Mouse (Mus musculus) left cerebral cortex, postnatal 25 days (tissue): ENCODE data around the gene Plcg2. TPM values are rescaled to one million over a fixed set of nuclear protein-coding genes. Genes with fewer than 3 reads are reported as not detected.

Experiments used
- DNase-seq, 2 experiments: peaks; one replicate each; pipeline ENCODE4 v3.0.0; 2022; ENCODE audit warnings: low spot score in 2 of 2, mixed read lengths in 1 of 2
- intact Hi-C: fragments of 180-260 bp; cut with DNase I; formaldehyde crosslinking; loops from one replicate; pipeline ENCODE4 v1.15.1; 2025
- total RNA-seq, 2 experiments: library from RNA; stranded (reverse); gene quantifications; 2 replicates each; pipeline ENCODE4 v1.2.3; 2021

Gene Plcg2
- total RNA-seq, 2 experiments from 2014 or later: 2.2 to 2.9 TPM

DNA sequence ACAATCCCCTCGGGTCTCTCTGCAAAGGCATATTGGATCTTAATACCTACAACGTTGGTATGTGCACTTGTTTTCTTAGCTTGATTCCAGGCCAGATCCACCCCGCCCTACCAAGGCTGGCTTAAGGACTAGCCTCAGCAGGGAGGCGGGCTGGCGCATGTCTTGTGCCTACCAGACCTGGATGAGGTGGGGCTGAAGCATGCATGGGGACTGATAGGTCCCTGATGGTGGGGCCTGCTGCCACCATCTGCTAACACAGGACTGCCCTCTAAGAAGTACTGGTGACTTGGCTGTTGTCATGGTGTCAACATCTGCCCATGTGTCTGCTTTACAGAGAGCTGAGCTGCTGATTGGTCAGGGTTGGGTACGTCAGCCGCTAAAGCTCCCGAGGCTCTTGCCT is 107.1 kb downstream of the Plcg2 start:
- intact Hi-C loops: no loop called here

DNA sequence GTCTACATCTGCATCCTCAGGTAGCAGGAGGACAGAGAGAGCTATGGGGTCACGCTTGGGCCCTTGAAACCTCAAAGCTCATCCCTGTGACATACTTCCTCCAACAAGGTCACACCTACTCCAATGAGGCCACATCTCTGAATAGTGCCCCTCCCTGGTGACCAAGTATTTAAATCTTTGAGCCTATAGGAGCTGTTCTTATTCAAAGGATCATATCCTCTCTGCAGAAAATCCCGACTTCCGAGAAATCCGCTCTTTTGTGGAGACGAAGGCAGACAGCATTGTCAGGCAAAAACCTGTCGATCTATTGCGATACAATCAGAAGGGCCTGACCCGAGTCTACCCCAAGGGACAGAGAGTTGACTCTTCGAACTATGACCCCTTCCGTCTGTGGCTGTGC is 112.4 kb downstream of the Plcg2 start:
- intact Hi-C loops: no loop called here
- no peak for DNase-seq

More for the DNA sequence above, 107.1 kb downstream of the Plcg2 start:
- DNase-seq: no peak

DNA sequence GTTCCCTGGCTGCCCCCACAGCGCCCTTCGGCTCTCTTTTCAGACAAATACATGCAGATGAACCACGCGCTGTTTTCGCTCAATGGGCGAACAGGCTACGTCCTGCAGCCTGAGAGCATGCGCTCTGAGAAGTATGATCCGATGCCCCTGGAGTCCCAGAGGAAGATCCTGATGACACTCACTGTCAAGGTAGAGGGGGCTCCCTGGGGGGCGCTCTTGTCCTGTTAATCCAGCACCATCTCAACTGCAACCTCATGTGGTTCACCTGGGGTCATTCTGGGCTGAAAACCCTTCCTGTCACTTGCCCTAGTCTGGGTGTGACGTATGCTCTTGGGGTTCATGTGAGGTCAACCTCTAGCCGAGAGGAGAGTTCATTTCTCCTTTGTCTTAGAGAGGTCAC is 114.8 kb downstream of the Plcg2 start:
- DNase-seq: no peak
- intact Hi-C loops: no loop called here

DNA sequence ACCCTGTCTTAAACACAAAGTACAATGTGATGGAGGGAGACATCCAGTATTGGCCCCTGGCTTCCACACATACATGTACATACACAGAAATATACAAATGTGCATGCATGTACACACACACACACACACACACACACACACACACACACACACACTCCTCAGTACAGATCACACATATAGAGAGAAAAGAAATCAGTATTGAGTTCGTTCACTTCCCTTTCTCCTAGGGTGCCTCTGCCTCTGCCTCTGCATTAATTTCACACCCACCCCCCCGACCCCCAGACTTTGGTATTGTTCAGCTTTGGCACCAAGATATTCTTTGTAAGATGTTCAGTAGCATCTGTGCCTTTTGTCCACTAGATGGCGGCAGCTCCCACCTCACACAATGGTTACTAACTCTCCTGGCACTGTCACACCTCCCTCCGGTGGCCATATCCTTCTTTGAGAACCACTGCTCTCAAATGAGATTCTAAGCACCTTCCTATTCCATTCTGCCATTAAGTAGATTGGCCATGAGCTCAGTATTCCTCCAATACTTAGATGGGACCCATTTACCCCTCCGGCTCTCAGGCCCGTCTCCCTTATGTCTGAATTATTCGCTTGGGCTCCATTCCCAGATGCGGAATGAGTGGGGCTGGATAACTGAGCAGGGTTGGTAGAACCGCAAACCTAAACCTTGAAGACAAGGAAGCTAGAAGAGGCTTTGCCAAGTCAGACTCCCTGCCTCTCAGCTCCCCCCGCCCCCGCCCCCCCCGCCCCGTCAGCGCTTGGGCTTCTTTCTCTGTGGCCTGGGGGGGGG is 128.1 kb downstream of the Plcg2 start:
- intact Hi-C loops: loop anchor here (10.0 kb wide), 1 partner anchor 239 kb away; no protein-coding TSS in a partner anchor

DNA sequence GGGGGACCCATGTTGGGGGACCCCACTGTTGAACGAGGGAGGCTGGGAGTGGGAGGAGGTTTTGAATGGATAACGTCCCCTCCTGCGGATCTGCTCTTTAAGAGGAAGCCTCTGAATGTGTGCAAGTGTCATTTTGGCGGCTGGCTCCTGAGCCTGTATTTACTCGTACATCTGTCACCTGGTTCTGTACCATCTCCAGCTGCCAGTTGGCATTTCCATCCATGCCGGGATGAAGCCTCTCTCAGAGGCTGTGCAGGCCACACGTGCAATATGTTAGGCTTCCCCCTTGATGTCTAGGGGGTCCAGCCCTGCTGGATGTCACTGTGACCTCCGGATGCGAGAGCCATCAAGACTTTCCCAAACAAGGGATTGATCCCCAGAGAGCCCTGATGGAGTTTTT is 129.0 kb downstream of the Plcg2 start:
- no peak for DNase-seq
- intact Hi-C loops: loop anchor here (10.0 kb wide), 1 partner anchor 238 kb away; no protein-coding TSS in a partner anchor

More for the DNA sequence above, 128.1 kb downstream of the Plcg2 start:
- peak; percentile 45 to 74 for DNase-seq

DNA sequence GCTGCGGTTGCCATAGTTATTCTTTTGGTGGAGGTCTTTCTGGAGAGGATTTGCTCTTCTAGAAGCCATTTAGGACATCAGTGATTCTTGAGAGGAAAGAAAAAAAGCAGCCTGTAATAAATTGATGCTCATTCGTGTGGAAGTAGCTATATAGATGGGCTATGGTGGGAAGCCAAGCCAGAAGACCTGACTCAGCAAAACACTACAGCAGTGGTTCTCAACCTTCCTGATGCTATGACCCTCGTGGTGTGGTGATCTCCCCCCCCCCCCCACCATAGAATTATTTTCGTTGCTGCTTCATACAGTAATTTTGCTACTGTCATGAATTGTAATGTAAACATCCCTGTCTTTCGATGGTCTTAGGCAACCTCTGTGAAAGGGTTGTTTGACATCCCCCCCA is 134.4 kb downstream of the Plcg2 start:
- DNase-seq: no peak
- intact Hi-C loops: loop anchor here (10.0 kb wide), 2 partner anchors 1432 to 1752 kb away; no protein-coding TSS in a partner anchor

DNA sequence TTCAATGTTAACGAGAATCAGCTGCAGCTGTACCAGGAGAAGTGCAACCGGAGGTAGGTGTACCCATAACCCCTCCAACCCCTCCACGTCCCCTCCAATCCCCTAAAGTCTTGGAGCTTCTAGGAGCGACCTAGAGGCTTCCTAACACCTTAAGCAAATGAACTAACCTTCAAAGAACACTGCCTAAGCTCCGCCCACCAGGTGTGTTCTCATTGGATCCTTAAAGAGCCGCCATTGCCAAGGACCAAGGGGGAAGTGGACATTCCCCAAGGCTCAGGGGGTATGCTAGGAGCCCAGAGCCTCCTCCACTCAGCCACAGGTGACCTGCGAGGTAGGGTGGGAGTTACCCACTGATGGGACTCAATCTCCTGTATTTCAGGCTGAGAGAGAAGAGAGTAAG is 136.3 kb downstream of the Plcg2 start:
- DNase-seq: no peak
- intact Hi-C loops: loop anchor here (10.0 kb wide), 2 partner anchors 1430 to 1750 kb away; no protein-coding TSS in a partner anchor

DNA sequence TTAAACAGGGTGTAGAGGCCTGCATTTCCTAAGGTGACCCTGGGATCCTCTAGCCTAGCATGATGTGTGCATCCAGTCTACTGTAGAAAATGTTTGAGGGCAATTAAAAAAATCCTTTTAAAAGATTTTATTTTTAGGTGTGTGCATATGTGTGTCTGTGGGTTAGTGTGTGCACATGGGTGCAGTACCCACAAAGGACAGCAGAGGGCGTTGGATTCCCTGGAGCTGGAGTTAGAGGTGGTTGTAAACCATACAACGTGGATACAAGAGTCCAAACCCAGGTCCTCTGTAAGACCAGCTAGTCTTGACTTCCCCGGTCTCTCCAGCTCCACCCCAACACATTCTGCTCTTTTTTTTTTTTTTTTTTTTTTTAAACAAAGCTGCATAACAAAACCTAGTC is 139.4 kb downstream of the Plcg2 start:
- DNase-seq: no peak
- intact Hi-C loops: loop anchor here (10.0 kb wide), 2 partner anchors 1427 to 1747 kb away; no protein-coding TSS in a partner anchor

DNA sequence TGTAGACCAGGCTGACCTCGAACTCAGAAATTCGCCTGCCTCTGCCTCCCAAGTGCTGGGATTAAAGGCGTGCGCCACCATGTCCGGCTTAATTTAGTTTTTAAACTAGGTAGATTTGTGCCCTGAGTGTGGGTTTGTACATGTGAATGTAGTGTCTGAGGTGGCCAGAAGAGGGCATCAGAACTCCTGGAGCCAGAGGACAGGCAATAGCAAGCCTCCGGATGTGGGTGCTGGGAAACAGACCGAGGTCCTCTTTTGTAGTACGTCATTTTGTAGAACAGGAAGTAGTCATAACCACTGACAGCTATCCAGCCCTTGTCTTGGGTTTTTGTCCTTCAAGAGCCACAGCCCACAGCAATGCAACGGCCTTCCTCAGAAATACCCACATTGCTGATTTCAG is 141.5 kb downstream of the Plcg2 start:
- intact Hi-C loops: loop anchor here (10.0 kb wide), 4 partner anchors 635 to 1745 kb away; no protein-coding TSS in a partner anchor
- no peak for DNase-seq

DNA sequence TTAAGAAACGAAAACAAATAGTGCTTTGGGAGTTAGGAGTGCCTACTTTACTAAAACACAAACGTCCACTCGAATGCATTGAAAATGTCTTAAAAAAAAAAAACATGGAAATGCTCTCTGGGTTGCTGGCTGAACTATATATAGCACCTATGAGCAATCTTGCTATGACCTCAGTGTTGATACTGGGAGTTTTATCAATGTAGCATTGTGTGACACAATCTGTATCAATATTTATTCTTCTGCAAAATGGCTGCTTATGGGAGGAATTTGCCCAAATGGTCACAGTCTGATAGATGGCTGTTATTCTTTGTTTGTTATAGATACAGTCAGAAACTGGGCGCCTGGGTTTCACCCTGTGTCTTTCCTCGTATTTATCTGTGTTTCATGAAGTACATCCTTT is 147.4 kb downstream of the Plcg2 start:
- DNase-seq: no peak
- intact Hi-C loops: loop anchor here (10.0 kb wide), 2 partner anchors 629 to 1209 kb away; no protein-coding TSS in a partner anchor

DNA sequence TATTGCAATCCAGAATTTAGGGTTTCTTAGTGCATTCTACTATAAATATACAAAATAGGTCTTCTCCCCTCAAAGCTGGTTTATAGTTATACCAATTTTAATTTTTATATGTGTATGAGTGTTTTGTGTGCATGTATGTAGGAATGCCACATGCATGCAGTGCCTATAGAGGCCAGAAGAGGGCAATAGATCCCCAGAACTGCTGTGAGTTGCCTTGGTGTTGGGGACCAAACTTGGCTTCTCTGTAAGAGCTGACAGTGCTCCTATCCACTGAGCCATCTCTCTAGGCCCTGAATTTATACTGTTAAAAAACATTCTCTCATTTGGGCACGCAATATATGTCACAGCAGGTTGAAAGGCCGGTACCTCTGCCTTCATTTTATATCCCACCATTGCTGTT is 147.9 kb downstream of the Plcg2 start:
- DNase-seq: peak; percentile 60 to 61
- intact Hi-C loops: loop anchor here (10.0 kb wide), 2 partner anchors 629 to 1209 kb away; no protein-coding TSS in a partner anchor

DNA sequence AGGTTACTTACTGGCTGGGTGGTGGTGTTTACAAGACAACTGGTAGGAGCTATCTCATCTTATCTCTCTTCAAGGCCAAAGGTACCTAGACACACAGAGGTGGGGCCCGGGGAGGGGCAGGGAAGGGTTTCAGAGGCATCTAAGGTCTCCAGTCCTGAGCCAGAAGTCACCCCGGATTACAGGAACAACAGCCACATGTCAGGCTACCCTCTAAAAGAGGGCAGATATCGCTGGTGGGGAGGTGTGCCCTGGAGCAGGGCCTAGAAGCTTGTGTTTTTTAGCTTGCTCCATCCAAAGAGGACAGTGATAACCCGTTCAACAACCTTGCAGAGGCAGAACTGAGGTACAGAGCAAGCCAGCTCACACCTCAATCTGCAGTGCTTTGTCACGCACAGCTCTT is 148.3 kb downstream of the Plcg2 start:
- no peak for DNase-seq
- intact Hi-C loops: loop anchor here (10.0 kb wide), 2 partner anchors 628 to 1208 kb away; no protein-coding TSS in a partner anchor

DNA sequence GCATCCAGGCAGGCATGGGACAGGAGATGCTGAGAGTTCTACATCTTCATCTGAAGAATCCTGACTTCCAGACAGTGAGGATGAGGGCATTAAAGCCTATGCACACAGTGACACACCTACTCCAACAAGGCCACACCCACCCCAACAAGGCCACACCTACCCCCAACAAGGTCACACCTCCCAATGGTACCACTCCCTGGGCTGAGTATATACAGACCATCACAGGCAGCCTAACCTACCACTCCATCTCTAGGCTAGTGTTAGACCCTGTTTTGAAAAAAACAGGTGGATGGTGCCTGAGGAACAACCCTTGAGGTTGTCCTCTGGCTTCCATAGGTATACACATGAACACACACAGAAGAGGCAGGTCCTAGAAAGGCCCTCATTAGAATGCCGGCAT is 154.2 kb downstream of the Plcg2 start:
- intact Hi-C loops: no loop called here
- DNase-seq: no peak

DNA sequence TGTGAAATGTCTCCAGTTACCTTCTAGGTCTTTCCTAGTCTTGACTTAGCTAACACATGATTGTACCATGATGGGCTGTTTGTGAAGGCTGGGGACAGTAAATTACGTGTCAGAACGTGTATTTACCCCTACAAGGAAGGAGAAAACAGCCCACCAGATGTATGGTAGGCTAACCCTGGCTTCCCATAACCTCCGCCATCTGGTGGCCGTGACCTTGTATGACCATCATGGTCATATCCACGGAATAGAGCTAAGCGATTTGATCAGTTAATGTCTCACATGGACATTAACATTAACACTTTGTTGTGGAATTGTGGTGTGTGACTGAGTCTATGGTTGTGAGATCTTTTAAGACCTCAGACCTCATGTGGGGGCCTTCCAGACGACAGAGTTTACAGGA is 160.9 kb downstream of the Plcg2 start:
- intact Hi-C loops: no loop called here
- DNase-seq: no peak

DNA sequence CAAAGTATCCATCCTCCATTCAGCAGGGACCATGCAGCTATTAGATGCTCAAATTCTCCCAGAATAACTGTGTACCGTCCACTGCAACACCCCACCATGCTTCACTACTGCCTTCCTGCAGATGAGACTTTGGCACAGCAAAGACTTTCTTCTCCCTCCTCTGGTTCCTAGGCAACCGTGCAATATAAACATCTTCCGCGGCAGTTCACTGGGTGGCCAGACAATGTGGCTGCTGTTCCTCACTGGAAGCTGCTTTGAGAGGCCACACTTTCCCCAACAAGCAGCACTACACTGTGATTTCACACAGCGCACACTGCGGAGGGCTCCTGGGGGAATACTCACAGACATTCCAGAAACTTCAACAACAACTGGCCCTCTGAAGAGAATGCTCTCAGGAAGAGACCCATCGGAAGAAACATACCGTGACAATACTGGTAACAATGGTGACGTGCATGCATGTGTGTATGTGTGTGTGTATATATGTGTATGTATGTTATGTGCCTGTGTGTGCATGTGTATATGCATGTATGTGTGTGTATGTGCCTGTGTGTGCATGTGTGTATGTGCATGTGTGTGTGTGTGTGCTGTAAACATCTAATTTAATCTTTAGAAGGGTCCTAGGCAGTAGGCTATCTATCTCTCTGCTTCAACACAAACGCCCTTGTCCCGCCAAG is 162.4 kb downstream of the Plcg2 start:
- peak; percentile 48 to 51 for DNase-seq
- intact Hi-C loops: no loop called here

DNA sequence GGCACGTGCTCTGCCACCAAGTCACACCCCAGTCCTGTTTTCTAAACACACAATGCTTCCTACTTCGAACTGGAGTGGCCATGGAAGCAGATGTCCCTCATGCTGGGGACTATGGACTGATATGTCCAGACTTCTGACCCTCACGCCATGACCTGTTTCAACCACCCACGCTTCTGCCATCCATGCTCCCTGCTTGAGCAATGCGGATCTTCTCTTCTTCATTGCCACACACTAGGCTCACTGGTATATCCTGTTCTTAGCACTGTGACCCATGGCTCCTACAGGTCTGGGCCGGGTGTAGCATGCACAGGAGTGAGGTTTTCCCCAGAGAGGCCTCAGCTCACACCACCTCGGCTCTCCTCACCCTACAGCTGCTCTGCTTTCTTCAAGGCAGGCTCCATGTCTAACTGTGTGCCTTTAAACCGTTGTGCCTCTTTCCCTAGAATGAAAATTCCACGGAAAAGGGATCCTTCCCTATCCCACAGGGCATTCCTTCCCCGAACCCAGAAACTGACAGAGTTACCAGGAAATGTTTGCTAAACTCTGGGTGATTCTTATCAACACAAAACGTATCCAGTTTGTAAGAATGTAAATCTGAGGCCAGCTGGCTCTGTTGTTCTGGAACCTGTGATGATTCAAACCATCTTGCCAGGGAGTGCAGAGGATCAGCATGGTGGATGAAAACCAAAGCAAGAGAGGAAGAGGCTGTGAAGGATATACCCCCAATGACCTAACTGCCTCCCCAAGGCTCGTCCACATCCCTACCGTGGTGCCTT is 169.4 kb downstream of the Plcg2 start:
- DNase-seq: no peak
- intact Hi-C loops: no loop called here

DNA sequence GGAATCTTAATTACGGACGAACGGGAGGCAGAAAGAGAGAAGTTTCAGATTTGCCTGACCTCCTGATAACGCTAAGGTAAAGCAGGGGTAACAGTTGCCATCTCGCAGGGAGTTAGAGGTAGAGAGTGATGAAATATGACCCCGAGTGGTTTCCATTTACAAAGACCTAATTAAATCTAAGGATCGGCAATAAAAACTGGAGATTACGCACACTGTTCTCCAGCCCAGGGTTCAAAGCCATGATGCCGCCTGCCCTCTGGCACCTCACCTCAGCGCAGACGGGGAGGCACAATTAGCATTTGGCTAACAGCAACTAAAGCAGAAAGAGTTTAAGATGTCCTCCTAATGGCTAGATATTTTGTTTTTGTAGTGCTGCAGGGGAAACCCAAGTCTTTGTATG is 172.4 kb downstream of the Plcg2 start:
- intact Hi-C loops: no loop called here
- DNase-seq: no peak

DNA sequence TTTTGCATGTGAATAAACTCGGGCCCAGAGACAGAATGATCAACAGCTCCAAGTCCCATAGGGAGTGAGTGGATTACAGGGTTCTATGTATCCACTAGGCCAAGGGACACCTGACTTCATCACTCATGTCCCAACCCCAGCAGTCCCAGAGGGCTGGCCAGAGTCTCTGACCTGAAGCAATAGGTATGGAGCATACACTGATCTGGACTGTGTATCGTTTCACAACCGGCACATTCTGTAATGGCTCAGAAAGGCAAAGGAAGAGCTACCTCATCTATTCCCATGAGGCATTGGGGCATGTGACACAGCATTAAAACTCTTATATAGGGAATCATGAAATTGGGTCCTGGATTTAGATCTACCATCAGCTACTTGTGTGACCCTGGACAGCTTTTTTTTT is 174.5 kb downstream of the Plcg2 start:
- DNase-seq: no peak
- intact Hi-C loops: no loop called here

DNA sequence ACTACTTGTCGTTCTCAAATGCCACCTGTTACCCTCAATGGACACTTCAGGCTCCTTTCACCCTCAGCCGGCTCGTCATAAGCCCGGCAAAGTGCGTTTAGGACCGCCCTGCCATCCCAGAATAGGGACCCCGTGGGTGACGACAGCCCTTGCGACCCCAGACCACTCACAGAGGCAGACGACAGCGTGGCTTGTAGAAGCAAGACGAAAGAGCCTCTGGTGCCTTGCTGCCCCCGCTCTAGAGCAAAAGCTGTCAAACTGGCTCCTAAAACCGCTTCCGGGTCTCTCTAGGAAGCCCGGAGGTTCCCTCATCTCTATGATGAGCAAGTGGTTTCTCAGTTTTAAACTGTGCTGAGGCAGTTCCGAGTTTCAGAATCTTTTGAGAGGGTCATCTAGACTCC is 175.3 kb downstream of the Plcg2 start, which contains the start of gene Sdr42e1:
Gene Sdr42e1 (minus strand): TSS at position 260 of the 401 bp plus-strand sequence.
- peak; percentile 40 to 41 for DNase-seq
- intact Hi-C loops: no loop called here

DNA sequence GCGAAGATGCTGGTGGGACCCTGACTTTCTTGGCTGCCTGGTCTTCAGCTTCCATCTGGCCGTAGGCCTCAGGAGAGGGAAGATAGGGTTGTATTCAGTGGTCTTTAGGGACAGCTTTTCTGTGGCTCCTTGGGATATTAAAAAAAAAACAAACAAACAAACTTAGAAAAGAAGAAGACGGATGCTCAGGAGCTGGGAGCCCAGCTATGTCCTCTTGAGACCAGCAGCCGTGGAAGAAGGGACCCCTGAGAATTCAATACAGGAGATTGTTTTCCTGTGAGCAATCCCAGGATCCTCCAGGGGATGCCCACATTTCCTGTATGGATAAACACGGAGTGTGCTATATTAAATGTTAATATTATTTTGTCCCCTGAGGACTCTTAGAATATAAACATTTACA is 177.1 kb downstream of the Plcg2 start:
- intact Hi-C loops: no loop called here
- no peak for DNase-seq
